Mouse (Mus musculus) urinary bladder, postnatal 36 days (tissue): ENCODE data around the gene Olfr1441.

ENCODE experiments used
- DNase-seq, 2 experiments: peaks; one replicate each; pipeline ENCODE4 v3.0.0; 2022; ENCODE audit warnings: low spot score in 2 of 2, mixed read lengths in 1 of 2

The Olfr1441 gene

DNA sequence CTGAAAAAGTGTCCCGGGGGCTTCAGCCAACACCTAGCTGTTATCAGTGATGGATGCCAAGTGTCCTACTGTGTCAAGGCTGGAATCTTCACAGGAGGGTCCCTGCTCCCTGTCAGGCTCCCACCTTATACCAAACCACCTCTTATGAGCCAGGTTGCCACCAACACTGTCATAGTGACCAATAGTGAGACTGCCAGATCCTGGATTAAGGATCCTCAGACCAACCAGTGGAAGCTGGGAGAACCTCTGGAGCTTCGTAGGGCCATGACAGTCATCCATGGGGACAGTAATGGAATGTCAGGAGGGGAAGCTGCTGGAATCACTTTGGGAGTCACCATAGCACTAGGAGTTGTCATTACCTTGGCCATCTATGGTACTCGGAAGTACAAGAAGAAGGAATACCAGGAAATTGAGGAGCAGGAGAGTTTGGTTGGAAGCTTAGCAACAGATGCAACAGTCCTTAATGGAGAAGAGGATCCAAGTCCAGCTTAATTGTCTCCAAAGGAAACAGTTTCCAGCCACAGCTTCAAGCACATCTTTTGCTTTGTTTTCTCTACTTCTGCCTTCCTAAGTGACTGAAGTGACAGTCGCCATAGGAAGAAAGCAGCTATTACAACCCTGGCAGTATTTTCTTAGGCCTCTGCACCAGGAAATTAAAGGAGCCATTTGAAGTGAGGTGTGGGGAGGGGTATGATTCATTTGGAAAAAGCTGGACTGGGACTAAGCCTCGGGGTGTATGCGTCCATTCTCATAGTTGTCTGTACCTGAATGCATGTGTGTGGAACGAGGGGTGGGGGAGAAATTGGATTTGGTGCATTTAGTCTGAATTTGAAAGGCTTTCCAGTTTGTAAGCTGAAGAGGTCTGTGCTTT is 45.9 kb downstream of the Olfr1441 start:
- DNase-seq = no peak

DNA sequence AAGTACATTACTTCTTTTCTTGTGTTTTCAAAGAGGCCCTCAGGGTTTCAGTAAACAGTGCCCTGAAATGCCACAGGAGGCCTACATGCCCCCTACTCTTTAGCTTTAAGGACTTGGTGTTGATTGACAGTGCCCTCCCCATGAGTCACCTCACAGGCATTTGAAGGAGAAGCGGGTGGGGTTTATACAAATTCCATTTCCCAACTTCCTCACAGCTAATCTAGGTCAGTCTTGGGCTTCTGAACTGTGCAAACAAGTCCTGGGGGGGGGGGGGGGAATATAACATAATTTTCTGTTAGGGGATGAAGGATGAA is 46.4 kb downstream of the Olfr1441 start:
- DNase-seq = no peak

DNA sequence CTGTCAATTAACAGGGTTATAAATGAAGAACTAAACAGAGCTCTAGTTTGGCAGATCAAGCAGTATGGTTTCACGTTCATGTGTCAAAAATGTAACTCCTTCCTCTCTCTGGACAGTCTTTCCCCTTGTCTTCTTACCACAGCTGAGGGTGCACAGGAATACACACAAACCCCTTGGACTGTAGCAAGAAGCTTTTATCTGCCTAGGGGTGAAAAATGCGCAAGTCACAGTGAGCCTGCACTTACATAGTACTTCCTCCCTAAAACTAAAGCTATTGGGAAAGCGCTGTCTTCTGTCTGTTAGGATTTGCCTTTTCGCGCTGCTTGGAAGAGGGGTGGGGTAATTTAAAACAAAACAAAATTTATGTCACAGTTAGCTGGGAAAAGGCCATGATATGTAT is 46.9 kb downstream of the Olfr1441 start:
- no peak for DNase-seq

DNA sequence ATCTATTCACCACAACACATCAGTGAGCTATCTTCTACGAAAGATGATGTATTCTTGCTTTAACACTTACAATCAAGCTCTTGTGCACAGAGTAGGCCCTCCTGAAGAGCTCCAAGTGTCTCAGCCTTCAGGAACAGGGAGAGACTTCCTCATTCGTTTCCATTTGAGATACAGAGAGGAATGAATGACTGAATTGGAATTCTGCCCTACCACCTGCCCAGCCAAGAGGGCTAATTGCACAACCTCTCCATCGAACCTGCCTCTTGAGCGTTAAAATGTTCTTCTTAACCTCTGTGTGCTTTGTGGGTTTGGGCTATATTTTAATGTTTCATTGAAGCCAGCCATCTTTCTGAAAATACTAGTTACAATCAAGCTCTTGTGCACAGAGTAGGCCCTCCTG is 47.4 kb downstream of the Olfr1441 start:
- DNase-seq = no peak

DNA sequence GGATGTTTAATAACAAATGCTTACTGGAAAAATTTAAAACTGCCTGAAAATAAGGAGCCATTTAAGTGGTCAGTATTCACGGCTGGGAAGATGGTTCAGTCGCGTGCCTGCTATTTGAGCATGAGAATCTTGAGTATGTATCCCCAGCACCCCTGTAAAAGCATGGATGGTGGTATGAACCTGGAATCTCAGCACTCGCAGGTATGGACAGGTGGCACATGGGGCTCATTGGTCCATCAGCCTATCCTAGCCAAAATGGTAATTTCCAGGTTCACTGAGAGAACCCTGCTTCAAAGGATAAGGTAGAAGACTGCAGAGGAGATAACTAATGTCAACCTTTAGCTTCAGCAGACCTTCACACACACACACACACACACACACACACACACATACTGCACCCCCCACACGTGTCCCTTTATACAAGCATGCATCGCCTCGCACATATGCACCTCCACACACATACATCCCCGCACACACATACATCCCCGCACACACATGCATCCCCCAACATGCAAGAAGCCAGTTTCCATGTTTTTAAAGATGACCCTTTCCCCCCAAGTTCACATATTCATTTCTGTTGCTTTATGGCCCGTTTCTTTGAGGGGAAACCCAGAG is 48.4 kb downstream of the Olfr1441 start:
- DNase-seq = no peak

DNA sequence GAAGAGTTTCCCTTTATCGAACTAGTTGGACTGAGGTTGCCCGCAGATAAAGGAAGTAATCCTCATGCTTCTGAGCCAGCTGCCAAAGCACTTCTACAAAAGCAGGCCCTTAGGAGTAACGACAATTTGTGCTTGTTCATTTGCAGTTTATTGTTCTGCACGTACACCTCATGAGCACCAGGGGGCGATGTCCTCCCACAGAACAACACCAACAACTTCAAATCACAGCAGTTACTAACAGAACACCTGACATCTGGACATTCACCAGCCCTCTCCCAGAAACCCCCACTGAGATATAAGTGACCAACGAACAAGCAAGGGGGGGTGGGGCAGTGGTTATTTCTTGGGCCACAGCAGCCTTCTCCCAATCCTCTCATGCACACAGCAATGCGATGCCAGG is 49.0 kb downstream of the Olfr1441 start:
- DNase-seq = peak in 1 of 2 experiments; percentile 69

DNA sequence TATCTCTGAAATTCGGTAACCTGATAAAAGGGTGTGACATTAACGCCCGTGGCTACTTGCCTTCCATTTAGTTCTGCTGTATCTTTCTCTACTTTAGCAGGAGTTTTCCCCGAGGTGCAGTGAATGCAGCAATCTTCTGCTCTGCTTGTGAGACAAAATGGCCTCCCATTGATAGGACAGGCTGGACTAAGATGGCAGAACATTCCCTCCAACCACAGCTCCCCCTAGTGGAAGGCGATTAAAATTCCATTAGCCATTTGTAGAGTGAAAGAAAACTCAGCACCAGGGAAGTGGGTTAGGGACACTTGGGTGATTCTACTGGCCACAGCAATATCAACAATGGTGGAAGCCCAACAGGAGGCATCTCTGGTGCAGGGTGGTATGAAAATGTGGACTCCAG is 50.2 kb downstream of the Olfr1441 start:
- no peak for DNase-seq

DNA sequence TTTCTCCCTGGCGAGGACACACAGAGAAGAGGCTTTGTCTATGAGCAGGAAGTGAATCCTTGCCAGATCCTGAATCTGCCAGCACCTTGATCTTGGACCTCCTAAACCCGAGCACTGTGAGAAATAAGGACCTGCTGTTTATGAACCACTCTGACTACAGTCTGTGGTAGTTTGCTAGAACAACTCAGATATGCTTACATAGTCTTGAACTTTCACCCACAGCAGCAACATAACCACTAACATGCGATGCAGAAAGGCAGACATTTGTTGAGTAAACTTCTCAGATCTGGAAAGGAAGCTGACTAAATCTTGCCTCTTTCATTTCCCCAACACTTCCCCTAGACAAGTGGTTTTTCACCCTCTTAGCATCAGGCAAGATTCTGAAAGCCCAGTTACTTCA is 54.6 kb downstream of the Olfr1441 start:
- DNase-seq = no peak

DNA sequence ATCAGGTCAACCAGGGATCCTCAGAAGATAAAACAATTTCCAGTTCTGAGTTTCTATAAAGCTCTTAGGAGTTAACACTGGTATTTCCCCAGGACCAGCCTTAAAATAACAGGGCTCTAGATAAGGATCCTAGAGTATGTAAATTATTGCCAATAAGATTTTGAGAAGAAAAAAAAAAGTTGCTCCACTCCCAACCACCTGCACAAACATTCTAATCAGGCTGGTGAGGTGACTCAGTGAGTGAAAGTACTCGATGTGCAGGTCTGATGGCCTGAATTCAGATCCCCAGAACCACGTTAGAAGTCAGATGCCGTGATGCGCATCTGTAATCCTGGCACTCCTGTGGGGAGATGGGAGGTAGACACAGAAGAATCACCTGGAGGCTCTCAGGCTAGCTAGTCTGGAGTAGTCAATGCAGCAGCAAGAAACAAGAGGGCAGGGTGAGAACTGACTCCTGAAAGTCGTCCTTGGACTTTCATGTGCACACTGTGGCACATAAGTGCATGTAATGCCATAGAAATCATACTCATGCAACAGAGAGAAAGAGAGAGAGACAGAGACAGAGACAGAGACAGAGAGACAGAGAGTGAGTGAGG is 55.2 kb downstream of the Olfr1441 start:
- DNase-seq = peak in 1 of 2 experiments; percentile 44
